Mouse (Mus musculus): ENCODE measurements around the gene Golph3. TPM values are rescaled to one million over a fixed set of nuclear protein-coding genes. Genes with fewer than 3 reads are reported as not detected.

The Golph3 gene
- polyA plus RNA-seq, 1 experiment from 2014 or later, result 91.9 TPM

DNA sequence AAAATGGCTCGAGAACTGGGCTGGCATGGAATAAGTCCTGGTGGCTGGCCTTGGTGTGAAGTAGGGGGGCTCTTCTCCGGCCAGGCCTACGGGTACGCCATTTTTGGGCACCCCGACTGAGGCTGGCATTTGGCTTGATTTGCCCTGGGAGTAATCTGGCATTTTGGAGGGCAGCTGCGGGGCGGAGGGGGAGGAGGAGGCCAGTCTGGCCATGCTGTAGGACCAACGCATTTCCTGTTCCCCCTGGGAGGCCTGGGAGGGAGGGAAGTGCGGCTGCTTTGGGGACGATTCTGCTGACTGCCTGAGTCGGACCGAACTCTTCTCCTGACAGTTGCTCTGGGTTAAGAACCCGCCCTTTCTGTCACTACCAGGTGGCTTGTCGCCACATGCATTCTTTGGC, 52.2 kb downstream of the Golph3 start:
- Histone ChIP-seq H3K4me2 (replicated peaks) (no peak overlapping the region), H3K9me3 (no peaks in the 10 kb centered on the region), H3K4me1 (peaks cover 23% of the 10 kb centered on the region), H3K4me3 (no peak overlapping the region), H3K9ac (no peak overlapping the region), H3K27ac (no peak overlapping the region), H3K36me3 (peaks cover 16% of the 10 kb centered on the region), H3K27me3 (0 out of 2 replicates have a peak, but pooled peaks cover 8% of the 10 kb centered on the region)
- 71% methylated on average over 14 of the region's 14 CpGs for WGBS
- no peak for ATAC-seq (ENCODE audit: low FRiP score, low read depth)

GRCm38 (mm10) chr15:12373918-12374317, 52.7 kb downstream of the Golph3 start:
- peaks cover 23% of the 10 kb centered on the region for H3K4me1 ChIP-seq
- no peak for ATAC-seq (ENCODE audit: low FRiP score, low read depth)
- H3K9ac ChIP-seq, result no peak overlapping the region
- 0 out of 2 replicates have a peak, but pooled peaks cover 8% of the 10 kb centered on the region for H3K27me3 ChIP-seq
- 78% methylated on average over 6 of the region's 6 CpGs for WGBS
- peaks cover 16% of the 10 kb centered on the region for H3K36me3 ChIP-seq
- H3K27ac ChIP-seq, result no peak overlapping the region
- H3K4me2 ChIP-seq (replicated peaks), result no peak overlapping the region
- H3K9me3 ChIP-seq, result no peaks in the 10 kb centered on the region
- no peak overlapping the region for H3K4me3 ChIP-seq

DNA sequence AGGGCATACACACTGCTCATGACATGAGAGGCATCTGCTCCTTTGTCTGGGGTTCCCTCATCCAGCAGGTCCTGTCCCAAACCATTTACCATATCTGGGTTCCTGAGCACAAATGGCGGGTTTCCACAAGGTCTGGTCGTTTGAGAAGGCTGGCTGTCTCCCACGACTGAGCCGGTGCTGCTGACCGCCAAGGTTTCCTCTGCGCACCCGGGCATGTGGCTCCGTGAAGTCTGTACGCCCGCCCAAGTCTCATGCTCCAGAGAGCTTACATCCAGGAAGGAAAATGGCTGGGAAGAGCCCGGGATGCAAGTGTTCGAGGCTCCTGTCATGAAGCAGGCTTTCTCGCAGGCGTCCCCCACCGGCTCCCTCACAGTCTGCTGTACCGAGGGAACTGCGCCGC, 53.7 kb downstream of the Golph3 start:
- no peak overlapping the region for H3K9ac ChIP-seq
- no peak for ATAC-seq (ENCODE audit: low FRiP score, low read depth)
- 0 out of 2 replicates have a peak, but pooled peaks cover 8% of the 10 kb centered on the region for H3K27me3 ChIP-seq
- peak overlapping the region; percentile 32 for H3K4me3 ChIP-seq
- H3K4me2 ChIP-seq (replicated peaks), result peak overlapping the region; percentile 58
- H3K9me3 ChIP-seq, result no peaks in the 10 kb centered on the region
- 68% methylated on average over 18 of the region's 18 CpGs for WGBS
- H3K27ac ChIP-seq, result no peak overlapping the region
- peaks cover 23% of the 10 kb centered on the region for H3K4me1 ChIP-seq
- H3K36me3 ChIP-seq, result peaks cover 16% of the 10 kb centered on the region

- H3K27ac ChIP-seq, result no peak overlapping the region
- H3K9ac ChIP-seq, result peak overlapping the region; percentile 39
- H3K27me3 ChIP-seq, result 0 out of 2 replicates have a peak, but pooled peaks cover 8% of the 10 kb centered on the region
- peak; percentile 72; the same call in 1 of the 2 replicates for ATAC-seq (ENCODE audit: low FRiP score, low read depth)
- H3K4me3 ChIP-seq, result peak overlapping the region; percentile 32
- H3K4me1 ChIP-seq, result peaks cover 23% of the 10 kb centered on the region
- peaks cover 19% of the 10 kb centered on the region for H3K36me3 ChIP-seq
- 10% methylated on average over 19 of the region's 19 CpGs for WGBS
- no peaks in the 10 kb centered on the region for H3K9me3 ChIP-seq
- H3K4me2 ChIP-seq (replicated peaks), result peak overlapping the region; percentile 58
Measured at GRCm38 (mm10) chr15:12375641-12376311, 54.5 kb downstream of the Golph3 start.

DNA sequence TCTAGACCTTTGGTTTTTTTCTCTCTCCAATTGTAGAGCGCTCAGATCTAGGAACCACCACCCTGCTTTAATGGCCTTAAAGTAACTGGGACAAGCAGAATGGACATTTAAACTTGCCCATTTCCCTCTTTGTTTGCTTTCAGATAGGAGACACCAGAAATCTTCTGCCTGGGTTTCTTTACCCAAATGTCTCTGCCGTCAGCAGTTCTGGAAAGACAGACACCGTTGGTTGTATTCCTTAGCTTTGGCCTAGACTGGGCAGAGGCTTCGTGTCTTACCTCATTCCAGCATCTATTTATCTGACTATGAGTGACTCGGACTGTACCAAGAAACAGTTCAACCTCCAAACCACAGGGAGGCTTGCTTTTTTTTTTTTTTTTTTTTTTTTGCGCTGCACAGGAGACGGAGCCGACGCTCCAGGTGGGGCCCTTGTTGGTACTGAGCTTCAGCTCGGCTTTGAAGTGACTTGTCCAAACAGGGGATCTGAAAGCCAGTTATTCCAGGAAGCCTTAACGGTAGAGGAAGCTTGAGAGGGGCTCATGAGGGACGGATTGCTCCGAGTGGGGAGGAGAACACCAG, 55.3 kb downstream of the Golph3 start:
- peak overlapping the region; percentile 58; the same call in 1 of the 2 replicates for H3K4me2 ChIP-seq (replicated peaks)
- H3K4me1 ChIP-seq, result peaks cover 19% of the 10 kb centered on the region
- H3K27ac ChIP-seq, result no peak overlapping the region
- H3K4me3 ChIP-seq, result no peak overlapping the region
- no peaks in the 10 kb centered on the region for H3K9me3 ChIP-seq
- H3K36me3 ChIP-seq, result peaks cover 21% of the 10 kb centered on the region
- 46% methylated on average over 13 of the region's 13 CpGs for WGBS
- 0 out of 2 replicates have a peak, but pooled peaks cover 8% of the 10 kb centered on the region for H3K27me3 ChIP-seq
- no peak for ATAC-seq (ENCODE audit: low FRiP score, low read depth)
- no peak overlapping the region for H3K9ac ChIP-seq

DNA sequence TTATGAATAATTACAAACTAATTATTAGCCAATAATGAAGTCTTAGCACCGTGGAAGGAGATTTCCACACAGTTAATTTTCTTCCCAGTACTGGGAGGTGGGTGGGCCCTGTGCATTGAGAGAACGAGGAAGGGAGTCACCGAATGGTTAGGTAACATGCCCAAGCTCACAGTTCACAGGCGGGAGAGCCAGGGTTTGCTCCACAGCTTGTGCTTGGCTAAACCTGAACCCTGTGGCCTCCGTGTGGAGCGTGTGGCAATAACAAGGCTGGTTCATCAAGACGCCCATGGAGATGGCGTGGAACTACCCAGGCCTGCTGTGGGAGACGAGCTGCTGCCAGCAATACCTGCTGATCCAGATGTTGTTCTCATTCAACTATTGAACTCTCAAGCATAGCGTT, 56.5 kb downstream of the Golph3 start:
- peaks cover 21% of the 10 kb centered on the region for H3K36me3 ChIP-seq
- 65% methylated on average over 10 of the region's 10 CpGs for WGBS
- H3K9me3 ChIP-seq, result no peaks in the 10 kb centered on the region
- H3K9ac ChIP-seq, result no peak overlapping the region
- ATAC-seq (ENCODE audit: low FRiP score, low read depth), result no peak
- no peak overlapping the region for H3K27ac ChIP-seq
- H3K27me3 ChIP-seq, result 0 out of 2 replicates have a peak, but pooled peaks cover 4% of the 10 kb centered on the region
- peaks cover 19% of the 10 kb centered on the region for H3K4me1 ChIP-seq
- no peak overlapping the region for H3K4me3 ChIP-seq
- no peak overlapping the region for H3K4me2 ChIP-seq (replicated peaks)

DNA sequence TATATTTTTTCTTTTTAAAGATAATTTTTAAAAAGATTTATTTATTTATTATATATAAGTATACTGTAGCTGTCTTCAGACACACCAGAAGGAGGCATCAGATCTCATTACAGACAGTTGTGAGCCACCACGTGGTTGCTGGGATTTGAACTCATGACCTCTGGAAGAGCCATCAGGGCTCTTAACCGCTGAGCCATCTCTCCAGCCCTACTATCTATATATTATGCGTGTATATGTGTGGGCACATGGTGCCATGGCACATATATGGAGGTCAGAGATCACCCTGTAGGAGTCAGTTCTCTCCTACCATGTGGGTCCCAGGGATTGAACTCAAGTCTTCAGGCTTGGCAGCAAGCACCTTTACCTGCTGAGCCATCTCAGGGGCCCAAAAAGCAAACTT, 58.8 kb downstream of the Golph3 start:
- ATAC-seq (ENCODE audit: low FRiP score, low read depth), result no peak
- no peak overlapping the region for H3K27ac ChIP-seq
- peaks cover 9% of the 10 kb centered on the region for H3K36me3 ChIP-seq
- no peak overlapping the region for H3K9ac ChIP-seq
- H3K4me1 ChIP-seq, result peaks cover 19% of the 10 kb centered on the region
- H3K4me3 ChIP-seq, result no peak overlapping the region
- H3K9me3 ChIP-seq, result no peaks in the 10 kb centered on the region
- 89% methylated on average over 3 of the region's 3 CpGs for WGBS
- H3K4me2 ChIP-seq (replicated peaks), result no peak overlapping the region
- 0 out of 2 replicates have a peak, but pooled peaks cover 4% of the 10 kb centered on the region for H3K27me3 ChIP-seq

GRCm38 (mm10) chr15:12380548-12380947, 59.3 kb downstream of the Golph3 start:
- Histone ChIP-seq H3K4me1 (peaks cover 19% of the 10 kb centered on the region), H3K27ac (no peak overlapping the region), H3K4me3 (no peak overlapping the region), H3K9me3 (no peaks in the 10 kb centered on the region), H3K27me3 (0 out of 2 replicates have a peak, but pooled peaks cover 4% of the 10 kb centered on the region), H3K9ac (no peak overlapping the region), H3K4me2 (replicated peaks) (no peak overlapping the region), H3K36me3 (peaks cover 13% of the 10 kb centered on the region)
- WGBS, result 60% methylated on average over 5 of the region's 5 CpGs
- no peak for ATAC-seq (ENCODE audit: low FRiP score, low read depth)

- H3K36me3 ChIP-seq, result peaks cover 36% of the 10 kb centered on the region
- no peak overlapping the region for H3K27ac ChIP-seq
- H3K9ac ChIP-seq, result no peak overlapping the region
- ATAC-seq (ENCODE audit: low FRiP score, low read depth), result no peak
- H3K4me3 ChIP-seq, result no peak overlapping the region
- no peaks in the 10 kb centered on the region for H3K9me3 ChIP-seq
- H3K4me2 ChIP-seq (replicated peaks), result no peak overlapping the region
- WGBS, result 76% methylated on average over 8 of the region's 13 CpGs
- H3K4me1 ChIP-seq, result no peaks in the 10 kb centered on the region
- H3K27me3 ChIP-seq, result no peaks in the 10 kb centered on the region
Measured at GRCm38 (mm10) chr15:12384679-12385078, 63.4 kb downstream of the Golph3 start.

DNA sequence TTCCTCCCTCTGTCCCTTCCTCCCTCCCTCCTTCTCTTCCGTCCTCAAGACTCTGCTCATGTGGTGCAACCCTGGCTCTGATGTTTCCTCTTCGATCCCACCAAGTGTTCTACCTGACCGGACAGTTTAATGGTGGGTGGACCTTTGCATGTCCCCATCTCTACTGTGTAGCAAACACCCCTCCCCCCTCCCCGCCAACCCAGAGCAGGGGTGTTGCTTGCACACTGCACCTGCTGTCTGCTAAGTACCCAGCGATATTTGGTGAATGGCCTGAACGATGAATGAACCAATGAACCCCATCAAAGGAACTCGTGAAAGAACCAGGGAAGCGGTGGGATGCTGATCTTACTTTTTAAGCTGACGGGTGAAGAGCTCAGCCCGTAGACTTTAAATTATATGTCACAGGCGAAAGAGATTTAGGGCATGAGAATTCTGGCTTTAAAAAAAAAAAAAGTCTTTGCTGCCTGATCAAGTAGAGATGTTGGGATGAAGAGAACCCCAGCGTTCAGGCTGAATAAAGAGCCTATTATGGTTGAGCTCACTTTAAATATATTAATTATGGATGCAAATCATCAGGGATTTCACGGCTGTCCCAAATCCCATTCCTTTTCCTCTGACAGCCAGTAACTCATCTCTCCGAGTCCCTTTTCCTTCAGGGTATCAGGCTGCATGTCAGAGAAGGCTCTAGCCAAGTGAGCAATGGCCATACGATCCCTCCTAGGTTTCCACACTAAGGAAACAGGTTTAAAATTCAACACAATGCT, 67.7 kb downstream of the Golph3 start:
- H3K36me3 ChIP-seq, result peaks cover 27% of the 10 kb centered on the region
- no peak for ATAC-seq (ENCODE audit: low FRiP score, low read depth)
- no peak overlapping the region for H3K27ac ChIP-seq
- WGBS, result 80% methylated on average over 15 of the region's 15 CpGs
- H3K27me3 ChIP-seq, result no peaks in the 10 kb centered on the region
- H3K9ac ChIP-seq, result no peak overlapping the region
- no peak overlapping the region for H3K4me3 ChIP-seq
- H3K4me1 ChIP-seq, result no peaks in the 10 kb centered on the region
- H3K9me3 ChIP-seq, result no peaks in the 10 kb centered on the region
- no peak overlapping the region for H3K4me2 ChIP-seq (replicated peaks)

GRCm38 (mm10) chr15:12394758-12395157, 73.5 kb downstream of the Golph3 start:
- no peak overlapping the region for H3K27ac ChIP-seq
- peaks cover 11% of the 10 kb centered on the region for H3K36me3 ChIP-seq
- no peak overlapping the region for H3K9ac ChIP-seq
- H3K9me3 ChIP-seq, result no peaks in the 10 kb centered on the region
- no peak for ATAC-seq (ENCODE audit: low FRiP score, low read depth)
- no peak overlapping the region for H3K4me2 ChIP-seq (replicated peaks)
- H3K4me1 ChIP-seq, result no peaks in the 10 kb centered on the region
- no peaks in the 10 kb centered on the region for H3K27me3 ChIP-seq
- 83% methylated on average over 10 of the region's 10 CpGs for WGBS
- no peak overlapping the region for H3K4me3 ChIP-seq

- Histone ChIP-seq H3K27me3 (no peaks in the 10 kb centered on the region), H3K4me1 (no peaks in the 10 kb centered on the region), H3K27ac (no peak overlapping the region), H3K9ac (no peak overlapping the region), H3K9me3 (no peaks in the 10 kb centered on the region), H3K36me3 (peaks cover 28% of the 10 kb centered on the region), H3K4me2 (replicated peaks) (no peak overlapping the region), H3K4me3 (no peak overlapping the region)
- ATAC-seq (ENCODE audit: low FRiP score, low read depth), result no peak
- 84% methylated on average over 6 of the region's 6 CpGs for WGBS
Measured at GRCm38 (mm10) chr15:12397032-12397431, 75.8 kb downstream of the Golph3 start.

Measured in limb, embryonic 13.5 days (tissue).